Mouse (Mus musculus): ENCODE measurements at regions not wholly inside any gene's neighbourhood (a gene's known extent, or its start where the extent isn't known, plus 50 kb on each side); places are given as distances from the start of the nearest gene placed in this dataset.

GRCm38 (mm10) chr1:149021734-149022133, 939.4 kb downstream of the Pla2g4a start:
- TF ChIP-seq POLR2A (IDR thresholded peaks at IDR 0.05; ENCODE audit: extremely low read depth, insufficient read depth, low read length) (no peak), CTCF (IDR thresholded peaks at IDR 0.05; ENCODE audit: low read depth, low read length) (no peak)
